Mouse (Mus musculus) neural tube, embryonic 11.5 days (tissue): ENCODE results near the gene Cldn14. TPM values are rescaled to one million over a fixed set of nuclear protein-coding genes. Genes with fewer than 3 reads are reported as not detected.
"Not testable (repeated sequence)": the region's sequence is repeated elsewhere in the genome, so short reads cannot be mapped to it uniquely, and the experiment has no call there.

ENCODE experiments used
- ATAC-seq: fragments of 200-750 bp; cut with Nextera tagmentation; 2 replicates; pipeline ENCODE4 v1.8.0; 2017; ENCODE audit warnings: moderate number of reproducible peaks, mild to moderate bottlenecking, moderate TSS enrichment, moderate library complexity; ENCODE audit not compliant: insufficient read depth, low FRiP score, low TSS enrichment
- DNase-seq: peaks from one replicate; pipeline ENCODE4 v3.0.0-alpha.2; 2015; ENCODE audit warnings: low spot score
- H3K27ac ChIP-seq: fragments of 300-500 bp; sonication (generic); 2 replicates; pipeline ENCODE4 v1.5.1; 2014; ENCODE audit warnings: low read depth, mild to moderate bottlenecking, low read length
- H3K27me3 ChIP-seq: fragments of 300-500 bp; sonication (generic); 2 replicates; pipeline ENCODE4 v1.6.1; 2014; ENCODE audit warnings: mild to moderate bottlenecking, low read length, mixed read lengths; ENCODE audit not compliant: control insufficient read depth, insufficient read depth
- H3K36me3 ChIP-seq: fragments of 300-500 bp; sonication (generic); 2 replicates; pipeline ENCODE4 v1.6.1; 2014; ENCODE audit warnings: mild to moderate bottlenecking, low read length, moderate library complexity, mixed read lengths; ENCODE audit not compliant: control insufficient read depth, insufficient read depth
- H3K4me1 ChIP-seq: fragments of 300-500 bp; sonication (generic); 2 replicates; pipeline ENCODE4 v1.6.1; 2014; ENCODE audit warnings: low read length, mixed read lengths; ENCODE audit not compliant: control insufficient read depth, insufficient read depth
- H3K4me2 ChIP-seq: fragments of 300-500 bp; sonication (generic); 2 replicates; pipeline ENCODE4 v1.6.1; 2014; ENCODE audit warnings: low read depth, mild to moderate bottlenecking, moderate library complexity
- H3K4me3 ChIP-seq: fragments of 300-500 bp; sonication (generic); 2 replicates; pipeline ENCODE4 v1.5.1; 2014; ENCODE audit warnings: low read depth, low read length
- H3K9ac ChIP-seq: fragments of 300-500 bp; sonication (generic); 2 replicates; pipeline ENCODE4 v1.6.1; 2014; ENCODE audit warnings: mild to moderate bottlenecking, low read length
- H3K9me3 ChIP-seq: fragments of 300-500 bp; sonication (generic); 2 replicates; pipeline ENCODE4 v1.6.1; 2016; ENCODE audit warnings: low read length; ENCODE audit not compliant: control insufficient read depth
- WGBS: fragments of 180-500 bp; shearing (Covaris S2); extraction: QIAGEN DNeasy Blood & Tissue Kit; methylation state at CpG from one replicate; pipeline ENCODE4 v1.1.7; 2014; 5-methylcytosine and 5-hydroxymethylcytosine counted together
- polyA plus RNA-seq: library from polyadenylated mRNA; unstranded; fragments of >200 nt; fragmentation: Nextera tagmentation; extraction: Ambion mirVana; gene quantifications from 2 replicates; pipeline ENCODE4 v1.2.1, GENCODE M21; 2014

The Cldn14 gene
- polyA plus RNA-seq, 1 experiment from 2014 or later, result 0.52 TPM

DNA sequence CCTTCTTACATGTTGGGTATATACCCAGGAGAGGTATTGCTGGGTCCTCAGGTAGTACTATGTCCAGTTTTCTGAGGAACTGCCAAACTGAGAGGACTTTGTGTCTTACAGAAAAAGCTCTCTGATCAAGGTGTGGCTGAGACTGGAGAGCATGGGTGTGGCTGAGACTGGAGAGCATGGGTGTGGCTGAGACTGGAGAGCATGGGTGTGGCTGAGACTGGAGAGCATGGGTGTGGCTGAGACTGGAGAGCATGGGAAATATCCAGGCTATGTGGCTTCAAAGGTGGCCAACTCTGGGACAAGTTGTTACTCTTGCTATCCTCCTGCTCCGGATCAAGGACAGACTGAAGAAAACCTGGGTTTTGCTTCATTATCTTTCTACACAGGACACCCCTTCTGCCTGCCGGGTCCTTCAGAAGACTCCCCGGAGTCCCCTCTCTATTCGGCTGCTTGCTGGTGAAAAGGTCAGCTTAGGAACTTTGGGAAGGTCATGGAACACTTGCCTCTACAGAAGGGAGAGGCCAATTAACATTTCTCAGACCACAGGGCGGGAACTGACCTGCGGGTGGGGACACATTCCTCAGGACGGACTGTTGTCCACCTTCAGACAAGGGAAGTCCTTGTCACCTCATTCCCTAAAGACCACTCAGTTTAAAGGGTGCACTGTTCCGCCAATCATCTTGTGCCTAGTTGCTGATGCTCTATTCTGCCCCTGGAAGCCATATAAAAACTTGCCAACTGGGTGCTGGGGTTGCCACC lies 4.9 kb upstream of the Cldn14 start:
- not testable (repeated sequence) for H3K9me3 ChIP-seq, H3K4me1 ChIP-seq, DNase-seq, ATAC-seq, H3K9ac ChIP-seq, H3K36me3 ChIP-seq, H3K4me3 ChIP-seq, H3K27ac ChIP-seq, H3K4me2 ChIP-seq, H3K27me3 ChIP-seq
- WGBS, result 86% methylated on average over 8 of the region's 8 CpGs

DNA sequence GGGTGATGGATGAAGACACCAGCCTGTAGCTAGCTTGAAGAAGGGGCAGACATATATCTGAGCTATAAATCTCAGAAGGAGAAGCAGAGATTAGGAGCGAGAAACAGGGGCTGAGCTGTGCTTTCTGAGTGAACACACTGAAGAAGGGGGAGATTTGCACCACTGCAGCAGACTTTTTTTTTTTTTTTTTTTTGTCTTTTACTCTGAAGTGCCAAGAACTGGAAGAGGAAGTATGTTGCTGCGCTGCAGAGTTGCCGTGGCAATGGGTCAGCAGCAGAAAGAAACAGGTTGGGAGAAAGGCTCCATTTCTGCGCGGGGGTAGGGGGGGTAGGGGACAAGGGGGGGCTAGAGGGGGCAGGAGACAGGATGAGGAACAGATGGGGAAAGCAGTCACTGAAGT lies 2.6 kb upstream of the Cldn14 start:
- Histone ChIP-seq H3K4me3 (no peak overlapping the region), H3K27me3 (no peaks in the 10 kb centered on the region), H3K9ac (no peak overlapping the region), H3K4me2 (no peak overlapping the region), H3K4me1 (peaks cover 18% of the 10 kb centered on the region), H3K9me3 (no peaks in the 10 kb centered on the region), H3K27ac (no peak overlapping the region), H3K36me3 (no peaks in the 10 kb centered on the region)
- WGBS, result 25% methylated on average over 5 of the region's 5 CpGs
- ATAC-seq, result no peak
- DNase-seq, result no peak

DNA sequence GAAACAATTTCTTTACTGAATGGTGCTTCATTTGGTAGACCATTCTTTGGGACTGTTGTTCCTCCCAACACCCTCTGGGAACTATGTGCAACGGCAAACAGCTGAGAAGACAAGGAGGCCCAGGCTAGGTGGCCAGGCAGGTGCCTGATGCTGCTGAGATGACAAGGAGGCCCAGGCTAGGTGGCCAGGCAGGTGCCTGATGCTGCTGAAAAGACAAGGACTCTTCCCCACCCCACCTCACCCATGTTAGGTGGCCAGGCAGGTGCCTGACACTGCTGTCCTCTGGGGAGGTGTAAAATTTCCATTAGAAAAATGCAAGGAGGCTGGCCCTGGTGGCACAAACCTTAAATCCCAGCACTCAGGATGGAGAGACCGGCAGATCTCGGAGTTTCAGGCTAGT lies 2.0 kb upstream of the Cldn14 start:
- ATAC-seq (no peak), DNase-seq (no peak)
- Histone ChIP-seq H3K27ac (no peak overlapping the region), H3K4me2 (no peak overlapping the region), H3K36me3 (no peaks in the 10 kb centered on the region), H3K4me1 (peaks cover 18% of the 10 kb centered on the region), H3K4me3 (no peak overlapping the region), H3K9ac (no peak overlapping the region), H3K27me3 (no peaks in the 10 kb centered on the region), H3K9me3 (no peaks in the 10 kb centered on the region)
- WGBS, result 80% methylated on average over 3 of the region's 3 CpGs

DNA sequence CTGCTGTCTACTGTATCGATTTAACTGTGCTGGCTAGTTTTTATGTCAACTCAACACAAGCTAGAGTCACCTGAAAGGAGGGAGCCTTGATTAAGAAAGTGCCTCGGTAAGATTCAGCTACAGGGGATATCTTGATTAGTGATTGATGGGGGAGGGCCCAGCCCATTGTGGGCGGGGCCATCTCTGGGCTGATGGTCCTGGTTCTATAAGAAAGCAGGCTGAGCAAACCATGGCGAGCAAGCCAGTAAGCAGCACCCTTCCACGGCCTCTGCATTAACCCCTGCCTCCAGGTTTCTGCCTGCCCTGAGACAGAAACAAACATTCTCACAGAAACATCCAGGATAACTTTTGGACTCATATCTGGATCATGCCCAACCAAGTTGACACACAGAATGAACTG lies 1.5 kb upstream of the Cldn14 start:
- 84% methylated on average over 5 of the region's 5 CpGs for WGBS
- Histone ChIP-seq H3K9me3 (no peaks in the 10 kb centered on the region), H3K27ac (no peak overlapping the region), H3K27me3 (no peaks in the 10 kb centered on the region), H3K4me3 (no peak overlapping the region), H3K4me1 (peaks cover 18% of the 10 kb centered on the region), H3K4me2 (no peak overlapping the region), H3K36me3 (no peaks in the 10 kb centered on the region), H3K9ac (no peak overlapping the region)
- DNase-seq (no peak), ATAC-seq (no peak)

DNA sequence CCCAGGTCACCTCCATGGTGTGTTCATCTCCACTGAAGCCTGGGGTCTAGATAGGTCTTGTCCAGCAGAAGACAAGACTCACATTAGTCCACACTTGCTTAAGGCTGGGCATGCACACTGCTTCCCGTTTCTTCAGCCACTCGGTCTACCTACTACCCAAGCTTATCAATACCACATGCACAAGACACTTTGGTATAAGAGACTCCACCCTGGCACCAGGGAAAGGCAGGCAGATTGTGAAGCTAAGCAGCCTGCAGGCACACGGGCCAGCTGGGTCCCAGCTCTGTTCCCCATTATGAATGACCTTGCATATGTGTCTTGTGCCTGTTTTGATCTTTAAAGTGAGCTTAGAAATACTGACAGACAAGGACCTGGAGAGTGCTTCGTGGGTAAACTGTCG lies 719 bp upstream of the Cldn14 start:
- DNase-seq (no peak), ATAC-seq (no peak)
- H3K9me3 ChIP-seq, result no peaks in the 10 kb centered on the region
- no peak overlapping the region for H3K4me2 ChIP-seq
- H3K4me3 ChIP-seq, result no peak overlapping the region
- no peaks in the 10 kb centered on the region for H3K27me3 ChIP-seq
- H3K36me3 ChIP-seq, result no peaks in the 10 kb centered on the region
- WGBS, result 80% methylated on average over 5 of the region's 5 CpGs
- H3K9ac ChIP-seq, result no peak overlapping the region
- H3K4me1 ChIP-seq, result peaks cover 18% of the 10 kb centered on the region
- H3K27ac ChIP-seq, result no peak overlapping the region

DNA sequence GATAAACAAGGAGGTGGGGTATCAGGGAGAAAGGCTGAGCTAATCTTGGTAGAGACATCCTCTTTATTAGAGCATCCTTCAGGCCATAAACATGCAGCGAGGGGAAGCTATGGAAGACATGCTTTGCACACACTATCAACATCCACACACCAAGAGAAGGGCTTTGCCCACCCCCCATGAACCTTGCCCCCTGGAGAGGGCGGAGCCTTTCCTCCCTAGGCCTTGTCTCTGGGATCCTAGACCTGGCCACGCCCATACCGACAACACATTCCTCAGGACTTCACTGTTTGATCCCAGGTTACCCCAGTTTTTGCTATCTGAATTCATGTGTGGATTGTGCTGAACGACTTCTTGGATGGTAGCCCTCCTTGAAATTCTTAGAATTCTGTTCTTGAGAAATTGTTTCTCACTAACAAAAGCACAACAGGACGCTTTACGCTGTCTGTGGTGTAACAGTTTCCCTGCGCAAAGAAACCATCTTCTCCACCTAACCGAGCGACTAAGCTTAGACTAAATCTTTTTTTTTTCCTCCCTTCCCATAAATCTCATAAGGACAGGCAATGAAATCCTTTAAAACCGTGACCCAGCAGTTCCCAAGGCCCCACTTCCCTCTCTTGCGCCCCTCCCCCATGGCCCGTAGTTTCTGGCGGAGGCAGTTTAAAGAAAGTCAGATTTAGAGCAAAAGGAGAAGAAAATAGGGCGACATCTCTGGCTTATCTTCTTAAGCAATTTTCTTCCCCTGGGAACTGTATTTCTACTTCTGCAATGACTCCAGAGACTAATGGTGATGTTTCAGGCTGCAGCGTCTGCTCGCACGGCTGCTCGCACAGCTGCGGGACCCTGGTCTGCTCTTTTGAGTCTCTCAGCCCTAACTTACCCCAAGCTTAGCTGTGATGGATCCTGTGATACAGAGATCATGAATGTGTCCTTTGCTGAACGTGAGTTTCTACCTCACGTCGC lies 1.7 kb downstream of the Cldn14 start:
- ATAC-seq, result peak; percentile 53
- Histone ChIP-seq H3K9ac (no peak overlapping the region), H3K4me2 (peak overlapping the region; percentile 27), H3K4me3 (no peak overlapping the region), H3K4me1 (peaks cover 18% of the 10 kb centered on the region), H3K36me3 (no peaks in the 10 kb centered on the region), H3K9me3 (no peaks in the 10 kb centered on the region), H3K27me3 (no peaks in the 10 kb centered on the region), H3K27ac (no peak overlapping the region)
- 38% methylated on average over 23 of the region's 23 CpGs for WGBS
- DNase-seq, result peak; percentile 59

DNA sequence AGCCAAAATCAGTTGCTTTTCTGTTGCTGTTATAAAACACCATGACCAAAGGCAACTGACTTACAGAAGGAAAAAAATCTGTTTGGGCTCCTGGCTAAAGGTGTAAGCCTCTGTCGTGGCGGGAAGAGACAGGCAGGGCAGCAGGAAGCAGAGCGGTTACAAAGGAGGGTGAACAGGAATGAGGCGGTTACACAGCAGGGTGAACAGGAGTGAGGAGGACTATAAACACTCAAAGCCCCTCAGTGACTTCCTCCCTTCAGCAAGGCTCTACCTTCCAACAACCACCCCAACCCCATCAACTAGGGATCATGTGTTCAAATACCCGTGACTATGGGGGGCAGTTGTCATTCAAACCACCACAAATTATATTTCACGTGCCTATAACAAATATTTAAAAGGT lies 5.2 kb downstream of the Cldn14 start:
- Histone ChIP-seq H3K4me3 (no peak overlapping the region), H3K27me3 (no peaks in the 10 kb centered on the region), H3K9ac (no peak overlapping the region), H3K9me3 (no peaks in the 10 kb centered on the region), H3K4me2 (no peak overlapping the region), H3K36me3 (no peaks in the 10 kb centered on the region), H3K27ac (no peak overlapping the region), H3K4me1 (peaks cover 20% of the 10 kb centered on the region)
- no peak for ATAC-seq
- DNase-seq, result no peak
- 76% methylated on average over 6 of the region's 6 CpGs for WGBS

DNA sequence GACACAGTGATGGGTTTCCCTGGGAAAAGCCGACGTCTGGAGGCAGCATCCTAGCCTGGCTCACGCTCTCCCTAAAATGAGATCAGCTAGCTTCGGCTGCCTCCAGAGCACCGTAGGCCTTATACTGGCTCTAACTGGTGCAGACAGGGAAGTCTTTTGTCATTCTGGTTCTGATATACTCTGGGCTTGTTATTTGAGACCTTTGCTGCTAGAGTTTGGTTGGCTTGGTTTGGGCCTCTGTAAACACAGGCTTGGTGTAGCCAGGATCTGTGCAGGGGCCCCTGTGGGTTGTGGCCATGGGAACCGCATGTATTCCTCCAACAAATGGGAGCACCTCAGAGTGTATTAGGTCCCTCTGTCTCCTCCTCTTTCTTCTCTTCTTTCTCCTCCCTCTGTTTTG lies 7.3 kb downstream of the Cldn14 start:
- no peak overlapping the region for H3K9ac ChIP-seq
- H3K9me3 ChIP-seq, result no peaks in the 10 kb centered on the region
- no peaks in the 10 kb centered on the region for H3K36me3 ChIP-seq
- 79% methylated on average over 6 of the region's 6 CpGs for WGBS
- H3K4me2 ChIP-seq, result no peak overlapping the region
- no peak for ATAC-seq
- no peak overlapping the region for H3K27ac ChIP-seq
- H3K27me3 ChIP-seq, result no peaks in the 10 kb centered on the region
- H3K4me3 ChIP-seq, result no peak overlapping the region
- H3K4me1 ChIP-seq, result peaks cover 4% of the 10 kb centered on the region
- DNase-seq, result no peak
